Mouse (Mus musculus) hindbrain, embryonic 12.5 days (tissue): ENCODE measurements at regions not wholly inside any gene's neighbourhood (a gene's known extent, or its start where the extent isn't known, plus 50 kb on each side); places are given as distances from the start of the nearest gene placed in this dataset.

ENCODE experiments used
- ATAC-seq: fragments of 200-750 bp; cut with Nextera tagmentation; 2 replicates; pipeline ENCODE4 v1.8.0; 2017; ENCODE audit warnings: moderate TSS enrichment; ENCODE audit not compliant: low FRiP score
- H3K27ac ChIP-seq: fragments of 300-500 bp; sonication (generic); 2 replicates; pipeline ENCODE4 v1.5.1; 2016; ENCODE audit warnings: mild to moderate bottlenecking
- H3K27me3 ChIP-seq: fragments of 300-500 bp; sonication (generic); 2 replicates; pipeline ENCODE4 v1.6.1; 2016; ENCODE audit warnings: mild to moderate bottlenecking
- H3K36me3 ChIP-seq: fragments of 300-500 bp; sonication (generic); 2 replicates; pipeline ENCODE4 v1.6.1; 2016; ENCODE audit warnings: mild to moderate bottlenecking
- H3K4me1 ChIP-seq: fragments of 300-500 bp; sonication (generic); 2 replicates; pipeline ENCODE4 v1.6.1; 2016
- H3K4me2 ChIP-seq: fragments of 300-500 bp; sonication (generic); replicated peaks from 2 replicates; pipeline ENCODE4 v1.6.1; 2016; ENCODE audit warnings: mild to moderate bottlenecking
- H3K4me3 ChIP-seq: fragments of 300-500 bp; sonication (generic); 2 replicates; pipeline ENCODE4 v1.5.1; 2016; ENCODE audit warnings: mild to moderate bottlenecking
- H3K9ac ChIP-seq: fragments of 300-500 bp; sonication (generic); 2 replicates; pipeline ENCODE4 v1.6.1; 2016; ENCODE audit warnings: mild to moderate bottlenecking, moderate library complexity
- H3K9me3 ChIP-seq: fragments of 300-500 bp; sonication (generic); replicated peaks from 2 replicates; pipeline ENCODE4 v1.6.1; 2016; ENCODE audit warnings: mild to moderate bottlenecking
- WGBS: fragments of 180-500 bp; shearing (Covaris S2); methylation state at CpG from one replicate; pipeline ENCODE4 v1.1.7; 2016; 5-methylcytosine and 5-hydroxymethylcytosine counted together

- no peaks in the 10 kb centered on the region for H3K36me3 ChIP-seq
- H3K9me3 ChIP-seq, result no peaks in the 10 kb centered on the region
- H3K27ac ChIP-seq, result no peak overlapping the region
- ATAC-seq, result no peak
- no peak overlapping the region for H3K4me2 ChIP-seq
- WGBS, result 20% methylated on average over 6 of the region's 6 CpGs
- 0 out of 2 replicates have a peak, but pooled peaks cover 5% of the 10 kb centered on the region for H3K27me3 ChIP-seq
- H3K4me3 ChIP-seq, result no peak overlapping the region
- 0 out of 2 replicates have a peak, but pooled peaks cover 4% of the 10 kb centered on the region for H3K4me1 ChIP-seq
- no peak overlapping the region for H3K9ac ChIP-seq
Observed at GRCm38 (mm10) chr16:5483337-5483736, 227.6 kb upstream of the Eef2kmt start.

GRCm38 (mm10) chr16:5480148-5480547, 224.4 kb upstream of the Eef2kmt start:
- ATAC-seq, result no peak
- Histone ChIP-seq H3K4me3 (no peak overlapping the region), H3K27ac (no peak overlapping the region), H3K27me3 (0 out of 2 replicates have a peak, but pooled peaks cover 5% of the 10 kb centered on the region), H3K9me3 (no peaks in the 10 kb centered on the region), H3K4me1 (0 out of 2 replicates have a peak, but pooled peaks cover 4% of the 10 kb centered on the region), H3K4me2 (no peak overlapping the region), H3K9ac (no peak overlapping the region), H3K36me3 (no peaks in the 10 kb centered on the region)
- 84% methylated on average over 1 of the region's 1 CpGs for WGBS

DNA sequence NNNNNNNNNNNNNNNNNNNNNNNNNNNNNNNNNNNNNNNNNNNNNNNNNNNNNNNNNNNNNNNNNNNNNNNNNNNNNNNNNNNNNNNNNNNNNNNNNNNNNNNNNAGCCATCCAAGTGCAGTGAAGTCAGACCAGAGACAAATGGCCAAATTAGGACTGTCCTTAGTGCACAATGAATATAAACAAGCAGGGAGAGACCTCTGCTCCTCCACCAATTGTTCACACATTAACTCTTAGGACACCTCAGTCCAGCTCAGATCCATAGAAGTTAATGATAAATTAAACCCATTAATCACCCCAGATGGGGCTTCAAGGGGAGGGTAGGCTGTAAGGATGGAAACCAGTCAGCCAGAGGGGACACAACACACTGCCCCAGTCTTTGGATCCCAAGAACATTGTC, 223.2 kb upstream of the Eef2kmt start:
- H3K4me3 ChIP-seq, result no peak overlapping the region
- no peaks in the 10 kb centered on the region for H3K9me3 ChIP-seq
- peaks cover 10% of the 10 kb centered on the region; the same call in 1 of the 2 replicates for H3K4me1 ChIP-seq
- no peak overlapping the region for H3K9ac ChIP-seq
- ATAC-seq, result no peak
- H3K36me3 ChIP-seq, result no peaks in the 10 kb centered on the region
- 0 out of 2 replicates have a peak, but pooled peaks cover 1% of the 10 kb centered on the region for H3K27me3 ChIP-seq
- no peak overlapping the region for H3K27ac ChIP-seq
- no peak overlapping the region for H3K4me2 ChIP-seq

GRCm38 (mm10) chr16:5471321-5471720, 215.5 kb upstream of the Eef2kmt start:
- Histone ChIP-seq H3K27me3 (0 out of 2 replicates have a peak, but pooled peaks cover 7% of the 10 kb centered on the region), H3K36me3 (no peaks in the 10 kb centered on the region), H3K4me1 (peaks cover 15% of the 10 kb centered on the region), H3K9ac (no peak overlapping the region), H3K27ac (no peak overlapping the region), H3K4me3 (no peak overlapping the region), H3K9me3 (no peaks in the 10 kb centered on the region), H3K4me2 (no peak overlapping the region)
- WGBS, result 23% methylated on average over 5 of the region's 5 CpGs
- no peak for ATAC-seq

- 12% methylated on average over 3 of the region's 3 CpGs for WGBS
- 0 out of 2 replicates have a peak, but pooled peaks cover 3% of the 10 kb centered on the region for H3K27me3 ChIP-seq
- H3K4me3 ChIP-seq, result no peak overlapping the region
- H3K9me3 ChIP-seq, result no peaks in the 10 kb centered on the region
- no peak overlapping the region for H3K9ac ChIP-seq
- H3K4me1 ChIP-seq, result 0 out of 2 replicates have a peak, but pooled peaks cover 2% of the 10 kb centered on the region
- no peak for ATAC-seq
- H3K27ac ChIP-seq, result no peak overlapping the region
- no peak overlapping the region for H3K4me2 ChIP-seq
- H3K36me3 ChIP-seq, result no peaks in the 10 kb centered on the region
Observed at GRCm38 (mm10) chr16:5467587-5467986, 211.8 kb upstream of the Eef2kmt start.

- H3K27ac ChIP-seq, result no peak overlapping the region
- H3K27me3 ChIP-seq, result no peaks in the 10 kb centered on the region
- WGBS, result 61% methylated on average over 2 of the region's 2 CpGs
- H3K9ac ChIP-seq, result no peak overlapping the region
- ATAC-seq, result no peak
- no peaks in the 10 kb centered on the region for H3K36me3 ChIP-seq
- H3K4me3 ChIP-seq, result no peak overlapping the region
- H3K4me2 ChIP-seq, result no peak overlapping the region
- no peaks in the 10 kb centered on the region for H3K9me3 ChIP-seq
- H3K4me1 ChIP-seq, result 0 out of 2 replicates have a peak, but pooled peaks cover 2% of the 10 kb centered on the region
Observed at GRCm38 (mm10) chr16:5466760-5467159, 211.0 kb upstream of the Eef2kmt start.

DNA sequence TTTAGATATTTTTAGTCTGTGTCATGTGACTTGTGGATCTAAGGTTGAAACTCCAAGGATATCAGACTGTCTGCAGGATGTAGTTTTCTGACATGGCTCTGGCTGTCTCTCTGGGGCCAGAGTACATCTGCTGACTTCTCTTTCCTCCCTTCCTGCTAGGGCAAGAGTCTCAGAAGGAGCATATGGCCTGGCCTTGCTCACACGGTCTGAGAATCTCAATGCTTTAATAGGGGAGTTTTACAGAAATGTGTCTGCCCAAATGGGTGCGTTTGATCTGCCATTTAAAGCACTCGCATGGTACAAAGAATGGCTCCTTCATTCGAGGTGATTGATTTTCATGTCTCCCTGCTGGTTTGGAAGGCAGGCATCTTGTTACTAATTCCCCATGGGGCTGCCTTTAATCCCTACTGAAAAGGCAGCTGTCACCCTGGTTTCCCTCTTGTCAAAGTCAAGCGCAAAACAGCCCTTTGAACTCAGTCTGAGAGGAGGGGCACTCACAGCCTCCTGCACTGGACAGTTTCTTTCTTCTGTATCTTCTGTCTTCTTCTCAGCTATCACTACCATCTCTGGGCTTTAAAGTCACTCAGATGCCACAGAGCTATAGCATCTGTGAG, 199.7 kb upstream of the Eef2kmt start:
- Histone ChIP-seq H3K27ac (no peak overlapping the region), H3K36me3 (no peaks in the 10 kb centered on the region), H3K4me2 (no peak overlapping the region), H3K4me1 (peaks cover 8% of the 10 kb centered on the region), H3K9ac (no peak overlapping the region), H3K9me3 (no peaks in the 10 kb centered on the region), H3K27me3 (peaks cover 6% of the 10 kb centered on the region), H3K4me3 (no peak overlapping the region)
- no peak for ATAC-seq
- WGBS, result 2% methylated on average over 5 of the region's 5 CpGs

- no peak overlapping the region for H3K4me3 ChIP-seq
- H3K36me3 ChIP-seq, result no peaks in the 10 kb centered on the region
- WGBS, result 7% methylated on average over 6 of the region's 6 CpGs
- peaks cover 6% of the 10 kb centered on the region for H3K27me3 ChIP-seq
- H3K9me3 ChIP-seq, result no peaks in the 10 kb centered on the region
- H3K4me1 ChIP-seq, result peaks cover 8% of the 10 kb centered on the region
- no peak overlapping the region for H3K9ac ChIP-seq
- no peak overlapping the region for H3K27ac ChIP-seq
- no peak for ATAC-seq
- H3K4me2 ChIP-seq, result no peak overlapping the region
Observed at GRCm38 (mm10) chr16:5454243-5454642, 198.5 kb upstream of the Eef2kmt start.

DNA sequence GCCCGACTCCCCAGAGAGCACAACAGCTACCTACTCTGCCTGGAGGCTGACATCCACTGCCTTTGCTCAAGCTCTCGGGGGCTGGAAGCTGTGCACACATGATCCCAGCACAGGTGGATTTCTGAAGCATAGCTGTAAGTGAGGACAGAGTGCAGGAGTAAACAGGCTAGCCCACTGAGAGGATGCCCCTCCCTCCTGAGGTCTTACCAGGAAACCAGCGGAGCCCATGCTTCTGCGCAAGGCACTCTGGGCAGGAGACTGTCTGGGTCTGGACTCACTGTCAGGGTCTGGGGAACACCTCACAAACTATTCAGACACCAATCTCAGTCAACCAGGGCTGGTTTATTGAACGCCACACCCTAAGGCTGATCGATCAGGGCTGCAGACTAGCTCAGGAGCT, 197.2 kb upstream of the Eef2kmt start:
- Histone ChIP-seq H3K9me3 (no peaks in the 10 kb centered on the region), H3K36me3 (no peaks in the 10 kb centered on the region), H3K4me1 (peaks cover 8% of the 10 kb centered on the region), H3K4me3 (no peak overlapping the region), H3K4me2 (no peak overlapping the region), H3K27ac (no peak overlapping the region), H3K27me3 (peaks cover 6% of the 10 kb centered on the region), H3K9ac (no peak overlapping the region)
- WGBS, result 85% methylated on average over 6 of the region's 6 CpGs
- no peak for ATAC-seq

- H3K36me3 ChIP-seq, result no peaks in the 10 kb centered on the region
- H3K9ac ChIP-seq, result no peak overlapping the region
- WGBS, result 74% methylated on average over 6 of the region's 6 CpGs
- H3K9me3 ChIP-seq, result no peaks in the 10 kb centered on the region
- H3K4me1 ChIP-seq, result no peaks in the 10 kb centered on the region
- no peaks in the 10 kb centered on the region for H3K27me3 ChIP-seq
- no peak for ATAC-seq
- H3K27ac ChIP-seq, result no peak overlapping the region
- H3K4me2 ChIP-seq, result no peak overlapping the region
- H3K4me3 ChIP-seq, result no peak overlapping the region
Observed at GRCm38 (mm10) chr16:5445776-5446175, 190.0 kb upstream of the Eef2kmt start.

GRCm38 (mm10) chr16:5444785-5445184, 189.0 kb upstream of the Eef2kmt start:
- Histone ChIP-seq H3K4me1 (no peaks in the 10 kb centered on the region), H3K27ac (no peak overlapping the region), H3K4me2 (no peak overlapping the region), H3K27me3 (no peaks in the 10 kb centered on the region), H3K4me3 (no peak overlapping the region), H3K9ac (no peak overlapping the region), H3K9me3 (no peaks in the 10 kb centered on the region), H3K36me3 (no peaks in the 10 kb centered on the region)
- 64% methylated on average over 2 of the region's 2 CpGs for WGBS
- no peak for ATAC-seq

DNA sequence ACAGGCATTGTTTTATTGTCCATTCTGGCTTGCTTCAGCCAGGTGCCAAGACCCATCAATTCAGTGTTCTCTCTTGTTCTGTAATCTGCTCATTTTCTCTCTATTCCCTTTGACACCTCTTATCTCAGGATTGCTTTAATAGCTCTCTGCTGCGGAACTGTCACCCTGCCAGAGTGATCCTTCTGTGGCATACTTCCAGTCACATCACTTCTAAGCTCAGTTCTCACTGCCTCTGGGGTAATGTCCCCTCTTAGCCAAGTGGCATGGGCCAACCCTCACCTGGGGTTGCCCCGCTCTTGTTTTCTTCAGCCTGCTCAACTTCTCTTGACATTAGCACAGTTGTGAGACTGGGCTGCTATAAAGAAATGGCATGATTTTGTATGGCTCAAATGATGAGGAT, 183.9 kb upstream of the Eef2kmt start:
- Histone ChIP-seq H3K4me3 (no peak overlapping the region), H3K27me3 (no peaks in the 10 kb centered on the region), H3K36me3 (no peaks in the 10 kb centered on the region), H3K9me3 (no peaks in the 10 kb centered on the region), H3K4me2 (no peak overlapping the region), H3K9ac (no peak overlapping the region), H3K27ac (no peak overlapping the region), H3K4me1 (no peaks in the 10 kb centered on the region)
- ATAC-seq, result no peak
- WGBS, result 94% methylated on average over 2 of the region's 2 CpGs

GRCm38 (mm10) chr16:5438405-5438804, 182.6 kb upstream of the Eef2kmt start:
- Histone ChIP-seq H3K4me1 (no peaks in the 10 kb centered on the region), H3K4me3 (no peak overlapping the region), H3K9me3 (no peaks in the 10 kb centered on the region), H3K4me2 (no peak overlapping the region), H3K36me3 (no peaks in the 10 kb centered on the region), H3K27me3 (no peaks in the 10 kb centered on the region), H3K9ac (no peak overlapping the region), H3K27ac (no peak overlapping the region)
- 83% methylated on average over 2 of the region's 2 CpGs for WGBS
- ATAC-seq, result no peak
